Mouse (Mus musculus): ENCODE measurements around the gene Cd274. TPM values are rescaled to one million over a fixed set of nuclear protein-coding genes. Genes with fewer than 3 reads are reported as not detected.

The Cd274 gene
- polyA plus RNA-seq (2012; rRNA removed) = 0.47 and 0.77 TPM in 2 replicates
- 0.10 and 0.21 TPM in 2 replicates for polyA plus RNA-seq (2014; fragmentation: Nextera tagmentation; extraction: Ambion mirVana)

GRCm38 (mm10) chr19:29366969-29367622, at the start of gene Cd274, which contains the start of gene Plgrkt:
Gene Cd274 (plus strand): TSS chr19:29367455.
Gene Plgrkt (minus strand): TSS chr19:29367390.
- DNase-seq (ENCODE audit: low spot score) (peak; percentile 65), ATAC-seq (ENCODE audit: low FRiP score, low read depth) (peak; percentile 50; the same call in 1 of the 2 replicates)
- WGBS = 2% methylated on average over 26 of the region's 26 CpGs

GRCm38 (mm10) chr19:29323416-29324049, 43.7 kb upstream of the Cd274 start:
- Histone ChIP-seq H3K27ac (replicated peaks; ENCODE audit: low read depth, low read length) (no peak overlapping the region), H3K9ac (ENCODE audit: low read depth, low read length, severe bottlenecking) (no peak overlapping the region), H3K4me2 (replicated peaks; ENCODE audit: low read depth, low read length, severe bottlenecking) (no peak overlapping the region; the same call in 1 of the 2 replicates), H3K4me1 (ENCODE audit: control insufficient read depth, insufficient read depth, low read length) (peaks cover 6% of the 10 kb centered on the region; the same call in 1 of the 2 replicates), H3K4me3 (replicated peaks; ENCODE audit: low read length) (no peak overlapping the region), H3K36me3 (ENCODE audit: control insufficient read depth, insufficient read depth, low read length) (no peaks in the 10 kb centered on the region), H3K9me3 (ENCODE audit: control insufficient read depth, low read length) (no peaks in the 10 kb centered on the region), H3K27me3 (ENCODE audit: control insufficient read depth, insufficient read depth, low read length) (no peaks in the 10 kb centered on the region)
- TF ChIP-seq POLR2A (IDR thresholded peaks at IDR 0.05; ENCODE audit: borderline replicate concordance, extremely low read depth, insufficient read depth, insufficient read length) = no peak
- WGBS = 59% methylated on average over 8 of the region's 8 CpGs
- no peak for ATAC-seq (ENCODE audit: low FRiP score, low read depth)
- no peak for DNase-seq (ENCODE audit: low spot score)

More at GRCm38 (mm10) chr19:29366969-29367622, at the start of gene Cd274, which contains the start of gene Plgrkt:
- Histone ChIP-seq H3K36me3 (ENCODE audit: control insufficient read depth, insufficient read depth, low read length) (no peaks in the 10 kb centered on the region), H3K4me1 (ENCODE audit: control insufficient read depth, insufficient read depth, low read length) (0 out of 2 replicates have a peak, but pooled peaks cover 2% of the 10 kb centered on the region), H3K27me3 (ENCODE audit: control insufficient read depth, insufficient read depth, low read length) (no peaks in the 10 kb centered on the region), H3K4me3 (replicated peaks; ENCODE audit: low read length) (peak within 1 kb of the TSS; percentile 46), H3K9me3 (ENCODE audit: control insufficient read depth, low read length) (no peaks in the 10 kb centered on the region), H3K27ac (replicated peaks; ENCODE audit: low read depth, low read length) (no peak within 1 kb of the TSS), H3K9ac (ENCODE audit: low read depth, low read length, severe bottlenecking) (peak within 1 kb of the TSS; percentile 40), H3K4me2 (replicated peaks; ENCODE audit: low read depth, low read length, severe bottlenecking) (peak within 1 kb of the TSS; percentile 54)
- no peak for TF ChIP-seq POLR2A (IDR thresholded peaks at IDR 0.05; ENCODE audit: borderline replicate concordance, extremely low read depth, insufficient read depth, insufficient read length)

- TF ChIP-seq POLR2A (IDR thresholded peaks at IDR 0.05; ENCODE audit: borderline replicate concordance, extremely low read depth, insufficient read depth, insufficient read length) = no peak
- peak; percentile 90 for ATAC-seq (ENCODE audit: low FRiP score, low read depth)
- peak; percentile 71 for DNase-seq (ENCODE audit: low spot score)
- Histone ChIP-seq H3K27ac (replicated peaks; ENCODE audit: low read depth, low read length) (no peak within 1 kb of the TSS), H3K4me3 (replicated peaks; ENCODE audit: low read length) (peak within 1 kb of the TSS; percentile 43), H3K36me3 (ENCODE audit: control insufficient read depth, insufficient read depth, low read length) (no peaks in the 10 kb centered on the region), H3K4me1 (ENCODE audit: control insufficient read depth, insufficient read depth, low read length) (peaks cover 6% of the 10 kb centered on the region; the same call in 1 of the 2 replicates), H3K9ac (ENCODE audit: low read depth, low read length, severe bottlenecking) (peak within 1 kb of the TSS; percentile 49), H3K9me3 (ENCODE audit: control insufficient read depth, low read length) (no peaks in the 10 kb centered on the region), H3K27me3 (ENCODE audit: control insufficient read depth, insufficient read depth, low read length) (no peaks in the 10 kb centered on the region), H3K4me2 (replicated peaks; ENCODE audit: low read depth, low read length, severe bottlenecking) (peak within 1 kb of the TSS; percentile 74)
- 4% methylated on average over 19 of the region's 31 CpGs for WGBS
Observed at GRCm38 (mm10) chr19:29325053-29325851, 42.0 kb upstream of the Cd274 start, which contains the start of gene Insl6. Gene Insl6 (minus strand): TSS chr19:29325356.

DNA sequence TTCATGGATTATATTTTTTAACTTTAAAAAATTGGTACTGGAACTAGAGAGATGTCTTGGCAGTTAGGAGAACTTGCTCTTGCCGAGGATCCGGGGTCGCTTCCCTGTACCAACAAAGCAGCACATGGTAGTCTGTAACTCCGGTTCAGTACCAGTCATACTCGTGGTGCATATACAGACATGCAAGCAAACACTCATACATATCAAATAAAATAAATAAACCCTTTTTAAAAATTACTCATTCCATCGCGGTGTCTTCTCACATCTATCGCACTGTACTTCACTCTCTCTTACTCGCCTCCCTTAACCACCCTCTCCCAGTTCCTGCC, 41.4 kb upstream of the Cd274 start:
- no peak overlapping the region for H3K27ac ChIP-seq (replicated peaks; ENCODE audit: low read depth, low read length)
- peaks cover 6% of the 10 kb centered on the region; the same call in 1 of the 2 replicates for H3K4me1 ChIP-seq (ENCODE audit: control insufficient read depth, insufficient read depth, low read length)
- no peaks in the 10 kb centered on the region for H3K9me3 ChIP-seq (ENCODE audit: control insufficient read depth, low read length)
- ATAC-seq (ENCODE audit: low FRiP score, low read depth) = no peak
- H3K36me3 ChIP-seq (ENCODE audit: control insufficient read depth, insufficient read depth, low read length) = no peaks in the 10 kb centered on the region
- H3K4me2 ChIP-seq (replicated peaks; ENCODE audit: low read depth, low read length, severe bottlenecking) = peak overlapping the region; percentile 74
- 0 out of 2 replicates have a peak overlapping the region, but pooled peaks have one; percentile 7 for H3K9ac ChIP-seq (ENCODE audit: low read depth, low read length, severe bottlenecking)
- 64% methylated on average over 9 of the region's 9 CpGs for WGBS
- peak overlapping the region; percentile 43 for H3K4me3 ChIP-seq (replicated peaks; ENCODE audit: low read length)
- no peaks in the 10 kb centered on the region for H3K27me3 ChIP-seq (ENCODE audit: control insufficient read depth, insufficient read depth, low read length)
- no peak for TF ChIP-seq POLR2A (IDR thresholded peaks at IDR 0.05; ENCODE audit: borderline replicate concordance, extremely low read depth, insufficient read depth, insufficient read length)
- DNase-seq (ENCODE audit: low spot score) = no peak

DNA sequence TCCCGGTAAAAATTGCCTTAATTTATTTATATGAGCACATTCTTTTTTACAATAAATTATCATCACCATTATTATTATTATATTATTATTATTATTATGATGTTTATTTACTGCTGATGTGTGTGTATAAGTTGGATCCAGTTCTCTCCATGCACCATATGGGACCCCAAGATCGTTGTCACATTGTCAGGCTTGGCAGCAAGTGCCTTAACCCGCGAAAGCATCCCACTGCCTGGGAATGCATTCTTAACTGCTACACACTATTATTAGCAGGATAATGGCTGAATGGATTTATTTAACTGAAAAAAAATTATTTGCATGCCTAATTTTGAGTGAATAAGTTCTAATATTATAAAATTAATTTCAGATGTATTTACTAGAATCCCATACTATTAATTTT, 40.9 kb upstream of the Cd274 start:
- WGBS = 87% methylated on average over 4 of the region's 4 CpGs
- no peaks in the 10 kb centered on the region for H3K9me3 ChIP-seq (ENCODE audit: control insufficient read depth, low read length)
- DNase-seq (ENCODE audit: low spot score) = no peak
- no peak overlapping the region for H3K9ac ChIP-seq (ENCODE audit: low read depth, low read length, severe bottlenecking)
- H3K4me1 ChIP-seq (ENCODE audit: control insufficient read depth, insufficient read depth, low read length) = peaks cover 6% of the 10 kb centered on the region; the same call in 1 of the 2 replicates
- H3K36me3 ChIP-seq (ENCODE audit: control insufficient read depth, insufficient read depth, low read length) = no peaks in the 10 kb centered on the region
- H3K27me3 ChIP-seq (ENCODE audit: control insufficient read depth, insufficient read depth, low read length) = no peaks in the 10 kb centered on the region
- H3K27ac ChIP-seq (replicated peaks; ENCODE audit: low read depth, low read length) = no peak overlapping the region
- no peak overlapping the region for H3K4me2 ChIP-seq (replicated peaks; ENCODE audit: low read depth, low read length, severe bottlenecking)
- H3K4me3 ChIP-seq (replicated peaks; ENCODE audit: low read length) = no peak overlapping the region
- no peak for TF ChIP-seq POLR2A (IDR thresholded peaks at IDR 0.05; ENCODE audit: borderline replicate concordance, extremely low read depth, insufficient read depth, insufficient read length)
- no peak for ATAC-seq (ENCODE audit: low FRiP score, low read depth)

Measured in limb, embryonic 14.5 days (tissue).